Mouse (Mus musculus) ES-Bruce4 (cell line): ENCODE measurements around the gene Calml3. TPM values are rescaled to one million over a fixed set of nuclear protein-coding genes. Genes with fewer than 3 reads are reported as not detected.

Source experiments
- H3K27ac ChIP-seq: 2 replicates; pipeline ENCODE4 v1.5.1; 2012; ENCODE audit warnings: low read length, inconsistent platforms; ENCODE audit not compliant: insufficient read depth
- H3K27me3 ChIP-seq: 2 replicates; pipeline ENCODE4 v1.6.1; 2012; ENCODE audit warnings: mild to moderate bottlenecking, low read length, inconsistent platforms; ENCODE audit not compliant: control insufficient read depth, poor library complexity, insufficient read depth, severe bottlenecking
- H3K36me3 ChIP-seq: 2 replicates; pipeline ENCODE4 v1.6.1; 2012; ENCODE audit warnings: inconsistent platforms, mild to moderate bottlenecking, low read length, moderate library complexity; ENCODE audit not compliant: control insufficient read depth, poor library complexity, insufficient read depth, severe bottlenecking
- H3K4me1 ChIP-seq: one replicate; pipeline ENCODE4 v1.8.1; 2011; ENCODE audit warnings: low read length; ENCODE audit not compliant: control insufficient read depth, insufficient read depth
- H3K4me3 ChIP-seq: 2 replicates; pipeline ENCODE4 v1.5.1; 2011; ENCODE audit warnings: low read depth, mild to moderate bottlenecking, low read length
- H3K9ac ChIP-seq: 2 replicates; pipeline ENCODE4 v1.6.1; 2012; ENCODE audit warnings: low read depth, mild to moderate bottlenecking, inconsistent platforms; ENCODE audit not compliant: poor library complexity, severe bottlenecking
- H3K9me3 ChIP-seq: replicated peaks from 2 replicates; pipeline ENCODE4 v1.6.1; 2012; ENCODE audit warnings: mild to moderate bottlenecking, low read length, inconsistent platforms; ENCODE audit not compliant: control insufficient read depth, poor library complexity, insufficient read depth, severe bottlenecking
- CTCF ChIP-seq: IDR thresholded peaks from one replicate; pipeline ENCODE4 v1.8.1; 2011; ENCODE audit warnings: low read depth, low read length
- EP300 ChIP-seq: IDR thresholded peaks from 2 replicates; pipeline ENCODE4 v1.6.1; 2011; ENCODE audit warnings: low read depth, low read length; ENCODE audit not compliant: insufficient read depth
- POLR2A ChIP-seq: IDR thresholded peaks from one replicate; pipeline ENCODE4 v1.8.1; 2011; ENCODE audit warnings: low read length; ENCODE audit not compliant: insufficient read depth
- polyA plus RNA-seq: library from polyadenylated mRNA; stranded (reverse); fragments of >200 nt; gene quantifications from 2 replicates; pipeline ENCODE4 v1.2.4, GENCODE M21; 2011; ENCODE audit warnings: low read depth; ENCODE audit not compliant: missing spikeins, insufficient read depth, insufficient read length

The Calml3 gene
- polyA plus RNA-seq, 1 experiment: not detected

DNA sequence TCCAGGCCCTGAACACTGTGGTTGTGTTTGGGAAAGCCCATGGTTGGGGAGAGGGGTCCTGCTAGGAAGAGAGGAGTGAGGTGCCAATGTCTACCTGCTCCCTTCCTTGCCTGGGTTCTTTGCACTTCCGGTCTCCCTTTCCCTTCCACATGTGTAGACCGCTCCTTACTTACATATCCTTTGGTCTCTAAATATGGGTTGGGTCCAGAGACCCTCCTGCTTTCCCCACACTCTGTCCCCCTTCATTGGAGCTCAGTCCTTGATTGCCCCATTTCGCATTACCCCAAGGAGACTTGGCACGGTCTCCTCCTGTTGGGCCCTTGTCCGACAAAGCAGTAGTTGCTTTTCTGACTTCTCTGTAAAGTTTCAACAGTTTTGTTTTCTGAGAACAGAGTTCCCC, 32.9 kb downstream of the Calml3 start:
- Histone ChIP-seq H3K9me3 (no peaks in the 10 kb centered on the region), H3K9ac (no peak overlapping the region), H3K36me3 (no peaks in the 10 kb centered on the region), H3K27ac (no peak overlapping the region), H3K4me1 (no peaks in the 10 kb centered on the region), H3K27me3 (no peaks in the 10 kb centered on the region), H3K4me3 (no peak overlapping the region)
- TF ChIP-seq POLR2A: no peak

DNA sequence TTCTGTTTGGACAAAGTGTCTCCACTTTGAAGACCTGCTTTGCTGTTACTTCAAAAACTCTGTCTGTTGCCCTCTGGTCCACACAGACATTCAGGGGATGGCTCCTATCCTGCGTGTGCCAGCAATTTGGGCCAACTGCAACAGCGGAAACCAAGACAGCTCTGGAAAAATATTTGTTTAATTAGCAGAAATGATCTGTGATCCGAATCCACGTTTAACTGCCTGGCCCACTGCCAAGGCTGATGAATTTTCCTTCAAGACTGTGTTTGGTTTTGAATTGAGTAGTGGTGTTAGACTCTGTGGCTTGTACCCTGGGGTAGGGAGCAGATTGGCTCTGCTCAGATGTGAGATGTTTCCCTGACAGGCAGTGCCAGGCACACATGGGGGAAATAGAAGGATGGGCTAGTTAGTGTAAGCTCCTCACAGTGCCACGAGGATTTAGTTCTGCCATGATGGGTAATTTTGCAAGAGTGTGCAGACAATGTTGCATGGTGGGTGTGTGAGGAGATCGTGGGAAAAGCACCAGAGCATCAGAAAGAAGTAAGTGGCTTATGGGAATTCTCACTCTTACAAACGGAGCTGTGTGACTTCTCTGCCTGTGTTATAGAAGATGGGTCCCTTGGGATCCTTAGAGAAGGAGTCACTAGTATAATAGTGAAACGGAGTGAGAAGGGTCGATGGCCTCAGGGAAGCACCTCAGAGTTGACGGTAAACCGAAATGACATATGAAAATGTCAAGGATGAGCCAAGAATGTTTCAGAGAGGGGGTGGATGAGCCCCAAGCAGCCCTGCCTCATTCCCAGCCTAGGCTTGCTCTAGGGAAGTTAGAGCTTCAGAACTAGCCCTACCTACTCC, 33.7 kb downstream of the Calml3 start:
- Histone ChIP-seq H3K36me3 (no peaks in the 10 kb centered on the region), H3K9me3 (no peaks in the 10 kb centered on the region), H3K27me3 (no peaks in the 10 kb centered on the region), H3K9ac (no peak overlapping the region), H3K27ac (no peak overlapping the region), H3K4me1 (no peaks in the 10 kb centered on the region), H3K4me3 (no peak overlapping the region)
- TF ChIP-seq CTCF (no peak), EP300 (no peak), POLR2A (no peak)

DNA sequence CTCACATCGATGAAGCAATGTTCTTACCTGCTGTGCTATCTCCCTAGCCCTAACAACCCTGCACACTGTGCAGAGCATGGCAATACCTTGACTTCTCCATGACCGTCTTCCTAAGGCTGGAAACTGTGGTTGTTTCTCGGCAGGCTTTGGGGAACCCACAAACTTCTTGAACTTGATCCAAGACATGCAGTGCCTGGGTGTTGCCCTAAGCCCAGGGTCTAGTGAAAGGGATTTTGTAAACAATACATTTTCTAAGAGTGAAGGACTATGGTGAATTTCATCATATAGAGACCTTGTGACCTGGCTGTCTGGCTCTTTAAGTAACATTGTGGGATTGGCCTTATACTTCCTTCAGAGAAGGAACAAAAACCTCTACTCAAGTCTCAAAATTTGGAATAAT, 34.6 kb downstream of the Calml3 start:
- Histone ChIP-seq H3K4me3 (no peak overlapping the region), H3K4me1 (no peaks in the 10 kb centered on the region), H3K27ac (no peak overlapping the region), H3K9me3 (no peaks in the 10 kb centered on the region), H3K27me3 (no peaks in the 10 kb centered on the region), H3K36me3 (no peaks in the 10 kb centered on the region), H3K9ac (no peak overlapping the region)
- TF ChIP-seq POLR2A (no peak), EP300 (no peak), CTCF (no peak)

DNA sequence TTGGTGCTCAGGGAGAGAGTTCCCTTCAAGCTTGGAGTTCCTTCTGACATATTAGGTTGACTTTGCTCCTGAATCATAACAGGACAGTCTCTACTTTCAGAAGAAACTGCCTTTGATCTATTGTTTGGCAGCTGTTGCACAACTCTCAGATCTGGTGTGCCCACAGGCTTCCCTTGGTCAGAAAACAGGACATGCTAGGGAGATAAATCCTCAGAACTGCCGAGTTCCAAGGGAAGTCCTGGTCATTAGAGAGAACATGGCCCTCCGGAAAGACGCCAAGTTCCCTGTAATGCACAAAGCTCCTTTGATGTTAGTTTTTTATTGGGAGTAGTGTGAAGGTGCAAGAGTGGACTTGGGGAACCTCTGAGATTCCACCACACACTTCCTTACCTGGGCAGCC, 35.5 kb downstream of the Calml3 start:
- Histone ChIP-seq H3K4me3 (no peak overlapping the region), H3K9me3 (no peaks in the 10 kb centered on the region), H3K27me3 (no peaks in the 10 kb centered on the region), H3K27ac (no peak overlapping the region), H3K36me3 (no peaks in the 10 kb centered on the region), H3K9ac (no peak overlapping the region), H3K4me1 (no peaks in the 10 kb centered on the region)
- TF ChIP-seq CTCF: no peak
- TF ChIP-seq POLR2A: no peak
- TF ChIP-seq EP300: no peak

DNA sequence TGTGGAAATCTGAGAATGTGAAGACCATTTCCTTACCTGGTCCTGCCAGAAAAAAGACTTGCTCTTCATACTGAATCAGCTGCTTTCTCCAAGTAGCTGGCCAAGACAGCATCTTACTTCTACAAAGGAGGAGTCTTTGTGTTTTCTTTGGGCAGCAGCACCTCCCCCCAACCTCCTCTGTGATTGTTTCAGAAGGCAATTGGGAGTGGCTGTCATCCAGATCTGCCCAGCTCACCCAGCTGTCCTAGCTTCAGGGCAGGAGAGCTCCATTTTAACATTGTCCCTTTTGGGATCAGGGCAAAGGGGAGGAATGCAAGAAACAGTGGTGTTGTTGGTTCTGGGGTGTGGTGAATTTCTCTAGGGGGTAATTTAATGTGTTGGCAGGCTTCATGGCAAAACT, 37.0 kb downstream of the Calml3 start:
- no peak overlapping the region for H3K27ac ChIP-seq
- H3K9me3 ChIP-seq: no peaks in the 10 kb centered on the region
- no peak overlapping the region for H3K9ac ChIP-seq
- H3K4me3 ChIP-seq: no peak overlapping the region
- H3K27me3 ChIP-seq: no peaks in the 10 kb centered on the region
- TF ChIP-seq EP300: peak; percentile 67; the same call in 1 of the 2 replicates
- TF ChIP-seq POLR2A: no peak
- no peaks in the 10 kb centered on the region for H3K4me1 ChIP-seq
- H3K36me3 ChIP-seq: no peaks in the 10 kb centered on the region

DNA sequence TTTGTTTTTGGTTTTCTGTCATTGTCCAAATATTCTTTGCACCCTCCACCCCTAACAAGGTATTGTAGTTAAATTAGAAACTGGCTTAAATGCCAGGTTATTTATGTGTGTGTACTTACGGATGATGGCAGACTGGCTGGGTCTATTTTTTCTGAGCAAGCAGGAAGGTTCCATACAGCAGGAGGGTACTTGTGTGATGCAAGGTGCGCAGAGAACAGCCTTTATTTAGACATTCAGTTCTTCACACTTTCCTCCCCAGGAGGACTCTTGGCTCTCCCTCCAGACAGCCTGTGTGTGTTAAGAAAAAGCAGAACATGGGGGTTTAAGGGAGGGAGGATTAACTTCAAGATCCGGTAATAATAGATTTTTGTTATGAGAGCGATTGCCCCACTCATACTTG, 38.3 kb downstream of the Calml3 start:
- H3K27me3 ChIP-seq: no peaks in the 10 kb centered on the region
- H3K9ac ChIP-seq: no peak overlapping the region
- H3K9me3 ChIP-seq: no peaks in the 10 kb centered on the region
- no peaks in the 10 kb centered on the region for H3K36me3 ChIP-seq
- H3K4me1 ChIP-seq: no peaks in the 10 kb centered on the region
- TF ChIP-seq EP300 (no peak), CTCF (no peak), POLR2A (no peak)
- H3K4me3 ChIP-seq: no peak overlapping the region
- H3K27ac ChIP-seq: no peak overlapping the region
